Mouse (Mus musculus) heart, postnatal 10 days (tissue): ENCODE data around the gene Tead1. TPM values are rescaled to one million over a fixed set of nuclear protein-coding genes. Genes with fewer than 3 reads are reported as not detected.

Experiments used
- DNase-seq, 2 experiments: peaks; one replicate each; pipeline ENCODE4 v3.0.0; 2021
- intact Hi-C: fragments of 180-260 bp; cut with DNase I; formaldehyde crosslinking; loops from one replicate; pipeline ENCODE4 v1.15.1; 2025
- total RNA-seq, 2 experiments: library from RNA; stranded (reverse); gene quantifications; 2 replicates each; pipeline ENCODE4 v1.2.3; 2021

The Tead1 gene
- total RNA-seq, 2 experiments from 2014 or later = 134 to 147 TPM

DNA sequence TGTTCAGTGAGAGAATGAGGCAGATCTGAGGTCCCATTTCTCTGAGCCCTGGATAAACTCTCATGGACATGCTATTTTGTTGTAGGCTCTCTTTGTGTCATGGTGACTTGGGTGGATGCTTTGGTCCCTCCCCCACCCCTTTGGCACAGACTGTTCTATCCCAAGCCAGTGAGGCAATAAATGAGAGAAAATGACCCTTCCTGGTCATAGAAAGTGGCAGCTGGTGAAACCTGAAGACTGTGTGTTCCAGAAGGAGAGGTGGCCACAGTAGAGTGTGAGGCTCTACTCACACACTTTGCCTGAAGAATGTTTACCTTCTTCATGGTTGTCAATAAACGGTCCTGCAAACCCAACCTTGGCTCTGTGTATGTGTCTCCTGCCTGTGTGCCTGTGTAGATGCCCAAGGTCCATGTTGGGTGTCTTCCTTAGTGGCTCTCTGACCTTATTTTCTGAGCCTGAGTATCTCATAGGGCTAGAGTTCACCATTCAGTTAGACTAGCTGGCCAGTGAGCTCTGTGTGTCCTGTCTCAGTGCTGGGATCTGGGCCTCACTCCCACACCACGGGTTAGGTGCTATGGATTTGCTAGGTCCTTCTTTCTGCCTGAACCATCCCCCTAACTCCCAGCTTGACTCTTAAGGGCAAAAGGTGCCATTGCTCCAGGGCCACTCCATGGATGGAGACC, 127.7 kb downstream of the Tead1 start:
- intact Hi-C loops = no loop called here
- DNase-seq = no peak

GRCm38 (mm10) chr7:112807401-112807751, 128.3 kb downstream of the Tead1 start:
- intact Hi-C loops = no loop called here
- DNase-seq = peak; percentile 51 to 60

DNA sequence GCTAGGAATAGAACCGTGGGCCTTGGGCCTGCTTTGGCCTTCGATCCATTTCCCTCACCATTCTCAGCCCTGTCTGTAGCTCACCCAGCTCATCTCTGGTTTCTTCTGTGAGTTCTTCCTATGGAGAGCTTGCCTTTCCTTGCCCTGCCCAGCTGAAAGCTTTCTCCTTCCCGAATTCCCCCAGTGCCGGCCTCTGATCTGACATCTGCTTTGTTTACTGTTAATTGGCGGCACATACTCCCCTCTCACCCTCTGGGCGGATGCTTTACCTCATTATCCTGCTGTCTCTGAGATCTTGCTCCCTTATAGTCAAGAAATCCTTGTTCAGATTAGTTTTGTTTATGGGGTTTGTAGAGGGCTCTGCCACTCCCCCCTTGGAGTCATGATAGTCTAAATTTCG, 131.6 kb downstream of the Tead1 start:
- intact Hi-C loops = no loop called here

GRCm38 (mm10) chr7:112812037-112812775, 133.1 kb downstream of the Tead1 start:
- no peak for DNase-seq
- intact Hi-C loops = no loop called here

More for the DNA sequence above, 131.6 kb downstream of the Tead1 start:
- DNase-seq = no peak

- DNase-seq = no peak
- intact Hi-C loops = no loop called here
Measured at GRCm38 (mm10) chr7:112813163-112813562, 134.0 kb downstream of the Tead1 start.

DNA sequence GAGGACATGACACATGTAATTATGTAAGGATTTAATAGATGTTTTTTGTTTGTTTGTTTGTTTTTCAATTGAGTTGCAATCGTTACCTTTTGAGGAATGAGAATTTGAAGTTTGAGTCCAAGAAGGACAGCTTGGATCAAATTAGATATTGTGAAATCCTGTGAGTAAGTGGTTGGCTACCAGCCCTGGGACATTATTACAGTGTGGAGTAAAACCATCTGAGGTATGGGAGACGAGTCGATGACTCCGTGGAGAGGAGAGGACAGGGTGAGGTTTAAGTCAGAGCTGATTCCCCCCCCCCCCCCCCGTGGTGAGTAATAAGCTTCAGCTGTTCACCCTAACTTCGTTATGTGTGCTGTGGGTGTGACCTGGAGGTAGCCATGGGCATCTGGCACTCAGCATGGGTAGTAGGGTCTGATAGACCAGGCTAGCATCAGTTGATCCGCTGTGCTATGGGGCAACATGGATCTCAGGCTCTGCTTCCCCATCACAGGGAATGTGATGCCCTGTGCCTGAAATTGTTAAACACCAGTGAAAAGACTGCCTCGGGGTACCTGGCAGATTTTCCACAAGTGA, 134.7 kb downstream of the Tead1 start:
- intact Hi-C loops = no loop called here
- peak; percentile 49 to 54 for DNase-seq

GRCm38 (mm10) chr7:112816016-112816415, 136.9 kb downstream of the Tead1 start:
- DNase-seq = no peak
- intact Hi-C loops = no loop called here

DNA sequence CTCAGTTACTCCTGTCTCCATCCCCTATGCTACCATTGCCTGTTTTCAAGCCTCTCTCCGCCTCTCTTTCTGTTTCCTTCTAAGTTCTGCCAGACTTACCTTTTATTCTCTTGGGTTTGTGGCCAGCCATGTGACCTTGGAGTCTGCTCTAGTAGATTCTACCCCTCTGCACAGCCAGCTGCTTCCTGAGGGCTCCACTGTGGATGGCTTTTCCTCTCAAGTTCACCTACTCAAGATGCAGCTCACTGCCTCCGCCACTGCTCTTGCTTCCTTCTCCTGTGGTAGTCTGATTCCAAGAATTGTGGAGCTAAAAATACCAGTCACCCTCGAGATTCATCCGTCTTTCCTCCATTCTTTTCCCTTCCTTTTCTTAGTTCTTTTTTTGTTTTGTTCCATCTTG, 140.7 kb downstream of the Tead1 start:
- DNase-seq = no peak
- intact Hi-C loops = no loop called here

DNA sequence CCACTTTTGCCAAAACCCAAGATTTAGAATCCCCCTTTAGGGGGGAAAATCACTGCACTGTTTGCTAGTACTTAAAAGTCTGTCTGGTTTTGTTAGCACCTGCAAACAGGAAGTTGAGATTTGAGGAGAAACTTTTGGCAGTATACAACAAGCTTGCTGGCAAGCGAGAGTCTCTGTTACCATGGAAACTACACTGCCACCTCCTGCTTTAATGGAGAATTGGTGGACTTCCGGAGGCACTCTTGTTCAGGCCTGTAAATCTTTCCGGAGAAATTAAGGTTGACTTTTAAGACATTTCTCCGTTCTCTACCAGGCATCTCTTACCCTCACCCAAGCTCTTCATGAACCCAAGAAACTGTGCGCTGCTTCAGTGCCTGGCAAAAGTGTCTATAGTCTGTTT, 143.8 kb downstream of the Tead1 start:
- DNase-seq = peak in 1 of 2 experiments; percentile 41
- intact Hi-C loops = no loop called here

DNA sequence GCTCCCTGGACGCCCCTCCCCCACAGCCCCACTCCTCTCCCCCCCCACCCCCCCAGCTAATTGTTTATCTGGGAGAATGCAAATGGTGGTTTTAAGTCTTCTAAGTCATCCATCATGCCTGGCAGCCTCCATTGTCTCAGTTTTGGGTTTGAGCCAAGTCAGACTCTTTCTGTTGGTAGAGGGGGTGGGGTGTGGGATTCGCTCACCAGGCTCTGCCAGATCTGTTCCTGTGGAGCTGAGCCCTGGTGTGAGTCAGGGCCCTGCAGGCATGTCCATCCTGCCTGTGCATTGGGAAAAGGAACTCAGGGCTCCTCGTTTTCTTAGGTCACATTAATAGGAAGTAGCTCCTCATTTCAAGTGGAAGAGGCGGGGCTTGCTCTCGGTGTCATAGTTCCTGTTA, 144.5 kb downstream of the Tead1 start:
- intact Hi-C loops = no loop called here
- peak; percentile 65 to 67 for DNase-seq

DNA sequence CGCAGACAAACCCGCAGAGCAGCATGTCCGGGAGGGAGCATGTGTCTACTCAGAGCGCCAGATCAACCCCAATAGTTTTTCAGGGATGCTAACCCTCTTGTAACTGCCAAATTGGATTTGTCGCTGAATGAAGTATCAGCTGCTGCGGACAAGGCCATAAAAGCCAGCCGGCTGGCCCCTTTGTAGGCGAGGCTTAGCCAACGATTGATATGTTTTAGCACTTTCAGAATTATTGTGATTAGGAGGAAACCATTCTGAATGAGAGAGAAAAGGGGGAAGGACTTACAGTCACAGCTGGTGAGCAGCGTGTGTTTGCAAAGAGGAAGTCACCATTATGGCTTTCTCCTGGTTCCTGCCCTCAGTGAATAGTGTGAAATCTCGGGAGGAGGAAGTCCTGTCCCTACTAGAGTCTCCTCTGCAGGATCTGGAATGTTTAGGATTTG, 146.2 kb downstream of the Tead1 start:
- DNase-seq = peak; percentile 28 to 34
- intact Hi-C loops = no loop called here

DNA sequence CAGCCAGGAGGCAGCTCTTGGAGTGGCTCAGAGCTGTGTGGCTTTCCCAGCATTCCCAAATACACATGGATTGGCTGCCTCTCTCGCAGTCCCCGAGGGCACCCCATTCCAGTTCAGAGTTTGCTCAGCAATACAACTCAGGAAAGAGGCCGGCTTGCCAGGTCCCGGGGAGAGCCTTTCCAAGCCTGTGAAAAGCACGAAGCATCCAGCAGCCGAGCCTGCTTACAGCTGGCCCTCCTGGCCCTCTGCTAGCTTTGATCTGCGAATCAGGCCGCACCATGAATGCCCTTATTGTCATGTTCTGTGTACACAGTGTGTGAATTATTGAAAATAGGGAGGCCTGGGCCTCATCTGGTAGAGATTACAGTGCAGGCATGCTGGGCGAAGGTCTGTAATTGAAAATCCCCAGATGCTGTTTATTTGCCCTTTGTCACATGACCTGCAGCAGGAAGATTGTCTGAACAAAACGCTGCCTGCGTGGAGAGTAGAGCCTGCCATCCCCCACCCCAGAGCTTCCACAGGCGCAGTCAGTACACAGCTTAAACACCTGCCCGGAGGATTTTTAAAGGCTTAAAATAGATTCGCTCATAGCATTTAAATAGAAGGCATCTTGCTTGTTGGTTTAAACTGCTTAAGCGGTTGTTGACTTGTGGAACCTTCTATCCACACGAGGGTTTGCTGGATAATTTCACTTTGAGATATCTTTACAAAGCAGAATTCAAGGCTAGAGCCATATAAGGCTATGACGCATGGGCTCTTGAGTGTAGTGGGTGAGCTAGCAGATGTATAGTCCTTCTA, 147.2 kb downstream of the Tead1 start:
- intact Hi-C loops = no loop called here
- peak; percentile 73 to 74 for DNase-seq

DNA sequence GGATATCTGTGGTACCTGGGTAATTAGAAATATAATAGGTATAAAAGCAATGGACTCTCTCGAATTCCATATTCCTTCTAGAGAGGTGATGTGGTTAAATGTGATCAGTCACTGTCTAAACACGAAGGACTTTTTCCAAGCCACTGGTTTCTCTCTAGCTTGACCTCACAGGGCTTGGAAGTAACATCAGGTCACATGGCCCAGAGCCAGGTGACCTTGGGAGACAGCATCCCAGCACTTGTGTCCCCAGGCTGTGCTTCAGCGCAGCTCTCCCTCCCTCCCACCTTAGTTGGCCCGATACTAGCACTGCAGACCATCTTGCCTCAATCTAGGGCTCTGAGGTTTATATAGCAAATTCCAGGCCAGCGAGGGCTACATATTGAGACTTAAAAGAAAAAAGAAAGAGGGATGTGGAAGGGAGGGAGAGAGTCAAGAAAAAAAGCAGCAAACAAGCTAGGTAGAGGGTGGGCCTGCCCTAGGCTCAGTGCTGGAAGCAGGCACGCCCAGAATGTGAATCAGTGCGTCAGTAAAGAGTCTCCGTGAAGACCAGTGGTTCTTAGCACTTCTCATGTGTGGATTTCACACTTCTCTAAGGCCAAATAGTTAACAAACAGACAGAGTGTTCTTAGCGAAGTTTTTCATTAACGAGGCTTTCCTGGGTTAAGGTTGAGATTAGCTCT, 149.0 kb downstream of the Tead1 start:
- intact Hi-C loops = no loop called here
- no peak for DNase-seq

- no peak for DNase-seq
- intact Hi-C loops = no loop called here
Measured at GRCm38 (mm10) chr7:112828696-112829022, 149.5 kb downstream of the Tead1 start.

DNA sequence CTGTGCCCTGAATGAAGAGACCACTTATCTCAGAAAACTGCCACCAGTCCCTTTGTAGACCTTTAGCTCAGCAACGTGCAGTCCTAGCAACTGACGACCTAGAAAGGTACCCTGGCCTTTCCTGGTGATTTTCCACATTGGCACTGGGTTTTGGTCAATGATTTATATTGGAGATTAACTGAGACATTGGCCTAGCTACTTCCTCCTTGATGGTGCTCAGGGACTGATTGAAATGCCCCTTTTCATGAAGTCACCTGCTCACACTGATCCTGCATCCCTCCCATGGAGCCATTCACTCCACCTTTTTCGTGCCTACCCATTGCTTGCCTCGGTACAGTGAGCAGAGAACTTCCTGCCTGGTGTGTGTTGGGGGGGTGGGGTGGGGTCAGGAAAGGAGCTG, 151.8 kb downstream of the Tead1 start:
- DNase-seq = no peak
- intact Hi-C loops = no loop called here

- no peak for DNase-seq
- intact Hi-C loops = no loop called here
Measured at GRCm38 (mm10) chr7:112831446-112831845, 152.3 kb downstream of the Tead1 start.

DNA sequence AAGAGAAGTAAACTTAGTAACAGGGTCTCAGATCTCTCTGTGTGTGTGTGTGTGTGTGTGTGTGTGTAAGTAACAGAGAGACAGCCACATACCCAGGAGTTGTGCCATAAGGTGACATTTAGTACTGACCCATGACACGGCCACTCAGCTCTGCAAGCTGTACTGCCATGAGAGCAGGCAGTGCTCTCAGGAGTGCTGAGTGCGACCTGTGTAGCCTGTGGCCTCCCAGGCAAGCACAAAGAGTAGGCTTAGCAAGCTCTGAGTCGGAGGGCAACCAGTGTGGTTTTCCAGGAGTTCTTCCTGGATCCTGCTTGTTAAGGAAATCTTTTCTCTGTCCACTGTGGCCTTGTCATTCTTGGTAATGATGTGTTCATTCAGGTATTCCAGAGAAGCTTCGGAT, 154.0 kb downstream of the Tead1 start:
- intact Hi-C loops = no loop called here
- no peak for DNase-seq

DNA sequence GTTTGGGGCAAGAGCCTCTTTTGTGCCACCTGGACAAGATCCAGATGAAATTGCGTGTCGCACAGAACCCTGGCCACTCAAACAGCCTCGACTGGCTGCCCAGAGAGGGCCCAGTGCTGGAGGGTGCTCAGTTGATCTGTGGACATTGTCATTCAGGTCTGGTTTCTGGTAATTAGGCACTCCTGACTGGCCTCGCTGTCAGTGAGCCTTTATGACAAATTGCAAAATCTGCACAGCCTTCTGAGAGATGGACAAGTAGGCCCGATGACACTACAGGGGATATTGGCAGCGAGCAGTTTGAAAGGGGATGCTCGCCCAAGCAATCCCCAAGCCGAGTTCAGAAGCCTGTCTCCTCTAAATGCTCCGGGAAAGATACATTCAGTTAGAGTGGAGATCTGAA, 157.0 kb downstream of the Tead1 start:
- no peak for DNase-seq
- intact Hi-C loops = no loop called here

DNA sequence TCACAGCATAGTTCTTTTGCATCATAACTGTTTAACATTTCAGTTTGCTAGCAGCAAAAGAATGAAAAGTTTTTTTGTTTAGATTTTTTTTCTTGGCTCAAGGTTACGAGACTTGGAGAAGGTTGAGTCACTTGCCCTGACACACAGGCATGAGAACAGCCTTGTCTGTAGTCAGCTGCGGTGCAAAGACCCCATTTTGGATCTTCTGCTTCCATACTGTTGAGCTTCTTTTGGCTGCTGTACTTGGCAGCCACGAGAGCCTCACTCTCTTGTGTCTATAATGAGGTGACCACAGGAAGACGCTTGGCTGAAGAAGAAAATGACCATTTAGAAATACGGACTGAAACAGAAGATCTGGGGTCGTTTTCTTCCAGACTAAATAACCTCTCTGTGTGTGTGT, 159.0 kb downstream of the Tead1 start:
- intact Hi-C loops = no loop called here
- no peak for DNase-seq

DNA sequence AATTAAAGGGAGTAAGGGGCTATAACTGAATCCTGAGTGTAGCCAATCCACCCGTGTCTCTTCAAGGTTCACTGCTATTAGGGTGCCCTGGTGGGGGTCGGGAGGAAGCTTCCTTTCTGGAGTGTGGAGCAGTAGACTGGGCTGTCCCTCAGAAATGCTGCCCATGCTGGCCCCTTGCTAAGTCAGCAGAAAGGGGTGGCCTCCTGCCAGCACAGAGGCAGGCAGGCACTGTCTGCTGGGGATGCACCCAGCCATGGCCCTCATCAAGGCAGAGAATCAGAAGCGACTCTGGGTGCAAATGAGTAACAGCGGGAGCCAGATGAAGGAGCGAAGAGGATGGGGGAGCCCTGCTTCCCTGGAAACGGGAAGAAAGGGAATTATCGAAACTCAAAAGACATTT, 161.2 kb downstream of the Tead1 start:
- intact Hi-C loops = no loop called here
- DNase-seq = no peak

DNA sequence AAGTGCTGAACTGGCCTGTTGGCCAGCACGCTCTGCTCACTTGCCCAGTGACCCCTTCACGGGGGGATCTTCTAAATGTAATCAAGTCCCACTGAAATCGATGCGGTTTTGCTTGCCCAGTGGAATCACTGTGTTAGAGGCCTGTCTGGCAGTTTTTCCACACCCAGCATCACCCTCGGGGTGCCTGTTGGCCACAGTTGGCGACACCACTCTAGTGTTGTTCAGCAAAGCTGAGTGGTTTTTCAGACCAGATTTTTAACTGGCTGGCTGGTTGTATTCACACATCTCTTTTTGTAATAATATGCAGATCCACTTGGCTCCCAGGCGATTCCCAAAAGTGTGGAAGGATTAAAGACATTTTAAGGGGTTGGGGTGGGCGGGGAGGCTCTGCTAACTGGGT, 161.8 kb downstream of the Tead1 start:
- intact Hi-C loops = no loop called here
- DNase-seq = no peak
